Mouse (Mus musculus): ENCODE measurements at regions not wholly inside any gene's neighbourhood (a gene's known extent, or its start where the extent isn't known, plus 50 kb on each side); places are given as distances from the start of the nearest gene placed in this dataset.

DNA sequence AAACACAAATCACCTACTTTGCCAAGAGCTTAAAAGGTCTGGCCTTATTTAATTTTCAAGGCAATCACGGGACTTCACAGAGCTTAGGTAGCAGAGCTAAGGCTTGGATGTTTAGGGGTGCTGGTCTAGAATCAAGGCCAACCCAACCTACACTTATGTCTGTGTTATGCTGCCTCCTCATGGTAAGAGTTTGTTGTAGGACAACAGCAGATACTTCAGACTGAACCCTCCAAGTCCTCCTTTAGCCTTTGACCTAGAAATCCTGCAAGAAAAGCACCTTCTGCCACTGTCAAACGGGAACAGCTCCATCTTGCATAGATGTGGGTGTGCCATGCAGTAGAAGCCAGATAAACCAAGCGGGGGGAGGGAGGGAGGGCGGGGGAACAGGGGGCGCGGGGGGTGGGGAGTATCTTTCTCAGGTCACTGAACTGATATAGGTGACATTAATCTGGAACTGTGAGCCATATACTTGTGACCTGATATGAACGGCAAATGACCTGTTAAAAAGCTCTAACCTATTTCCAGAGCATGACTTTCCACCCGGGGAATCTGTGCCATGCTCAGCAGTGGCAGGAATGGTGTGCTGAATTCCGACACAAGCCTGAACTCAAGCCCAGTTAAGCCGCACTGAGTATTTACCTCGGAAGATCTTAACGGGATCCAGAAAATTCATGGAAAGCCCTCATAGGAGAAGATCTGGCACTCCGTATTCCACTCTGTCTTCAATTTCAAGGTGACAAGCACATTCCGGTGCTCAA is 838.3 kb downstream of the Gsdmc2 start:
- DNase-seq (ENCODE audit: low read depth, low spot score): peak; percentile 41

- DNase-seq (ENCODE audit: low read depth, low spot score): no peak
Observed at GRCm38 (mm10) chr15:62994691-62995090, 850.3 kb downstream of the Gsdmc2 start.

DNA sequence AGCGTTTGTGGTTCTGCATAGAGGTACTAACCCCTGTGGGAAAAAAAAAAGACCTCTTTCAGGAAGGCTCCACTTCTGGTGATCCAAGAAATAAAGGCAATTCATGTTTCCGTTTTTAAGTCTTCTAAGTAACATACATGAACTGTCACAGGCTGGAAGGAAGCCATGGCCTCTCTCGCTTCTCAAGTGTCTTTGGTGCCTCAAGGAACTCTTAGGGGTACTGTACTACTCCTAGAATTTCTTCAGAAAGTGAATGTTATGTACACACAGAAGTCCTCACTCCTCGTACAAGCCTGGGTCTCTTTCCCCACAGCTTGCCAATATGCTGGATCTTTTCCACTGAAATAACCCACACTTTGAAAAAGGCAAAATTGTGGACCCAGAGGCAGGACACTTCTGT is 858.1 kb downstream of the Gsdmc2 start:
- no peak for DNase-seq (ENCODE audit: low read depth, low spot score)

- no peak for DNase-seq (ENCODE audit: low read depth, low spot score)
Observed at GRCm38 (mm10) chr15:62986147-62986546, 858.8 kb downstream of the Gsdmc2 start.

DNA sequence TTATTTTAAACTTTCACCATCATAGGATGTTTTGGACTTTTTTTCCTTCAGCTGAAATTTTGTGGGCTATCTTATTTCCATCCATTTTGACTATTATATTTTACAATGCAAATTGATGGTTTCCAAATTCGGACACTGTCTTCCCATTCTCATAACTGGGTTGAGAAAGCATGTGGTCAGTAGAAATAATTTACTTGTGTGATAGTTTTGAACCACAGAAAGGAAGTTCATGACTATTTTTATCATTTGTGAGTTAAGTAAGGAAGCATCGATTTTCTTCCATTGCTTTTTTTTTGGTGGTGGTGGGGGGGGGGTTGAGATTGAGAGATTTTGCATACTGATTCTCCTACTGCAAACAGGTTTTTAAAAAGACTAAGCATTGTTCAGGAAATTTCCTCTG is 874.4 kb downstream of the Gsdmc2 start:
- no peak for DNase-seq (ENCODE audit: low read depth, low spot score)

DNA sequence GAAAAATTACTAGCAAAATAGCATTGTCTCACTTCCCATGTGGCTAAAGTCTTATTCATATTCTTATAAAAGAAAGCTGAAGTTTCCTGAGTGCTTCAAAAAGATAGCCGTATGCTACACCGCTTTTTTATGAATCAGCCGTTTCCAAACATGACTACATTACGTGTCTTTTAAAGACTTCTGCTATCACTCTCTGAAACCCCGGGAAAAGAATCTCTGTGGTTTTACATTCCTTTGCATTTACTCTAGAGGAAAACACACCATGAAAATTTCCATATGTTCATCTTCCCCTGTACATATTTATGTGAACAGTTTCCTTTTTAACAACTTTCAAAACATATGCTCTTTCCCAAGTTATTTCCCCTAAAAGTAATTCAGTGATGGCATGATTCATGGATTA is 882.3 kb downstream of the Gsdmc2 start:
- no peak for DNase-seq (ENCODE audit: low read depth, low spot score)

GRCm38 (mm10) chr15:62960623-62961022 is 884.4 kb downstream of the Gsdmc2 start:
- DNase-seq (ENCODE audit: low read depth, low spot score): no peak

DNA sequence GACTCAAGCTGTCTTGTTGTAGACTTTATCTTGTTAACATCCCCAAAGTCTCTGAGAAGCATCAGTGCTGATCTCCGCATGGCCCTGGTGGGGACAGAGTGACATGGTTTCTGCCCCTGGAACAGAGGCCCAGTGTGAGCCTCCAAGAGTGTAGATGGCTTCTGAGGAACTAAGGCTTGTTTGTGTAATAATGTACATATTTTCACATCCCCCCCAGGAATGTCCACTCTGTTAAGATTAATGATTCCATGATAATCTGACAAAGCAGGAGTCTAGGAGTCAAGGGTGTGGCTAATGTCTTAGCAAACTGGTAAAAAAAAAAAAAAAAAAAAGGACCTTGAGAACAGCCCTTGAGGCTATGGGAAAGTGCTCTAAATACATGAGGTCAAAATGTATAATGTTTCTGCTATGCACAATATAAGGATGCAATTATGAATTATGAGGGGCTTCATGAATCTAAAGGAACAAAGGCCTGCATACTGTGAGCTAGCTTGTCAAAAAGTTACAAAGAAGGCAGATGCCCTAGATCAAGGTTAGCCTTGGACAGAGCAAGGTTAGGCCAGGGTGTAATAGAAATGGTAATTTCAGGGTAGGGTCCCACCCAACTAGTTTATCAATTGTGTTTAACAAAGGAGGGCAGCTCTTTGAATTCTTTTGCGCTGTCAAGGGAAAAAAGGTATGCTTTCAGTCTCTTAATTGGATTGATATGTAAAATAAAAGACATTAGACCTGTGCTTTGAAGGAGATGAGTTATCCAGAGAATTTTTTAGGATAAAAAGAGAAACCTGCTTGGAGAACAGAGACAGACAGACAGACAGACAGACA is 886.3 kb downstream of the Gsdmc2 start:
- DNase-seq (ENCODE audit: low read depth, low spot score): peak; percentile 95

DNA sequence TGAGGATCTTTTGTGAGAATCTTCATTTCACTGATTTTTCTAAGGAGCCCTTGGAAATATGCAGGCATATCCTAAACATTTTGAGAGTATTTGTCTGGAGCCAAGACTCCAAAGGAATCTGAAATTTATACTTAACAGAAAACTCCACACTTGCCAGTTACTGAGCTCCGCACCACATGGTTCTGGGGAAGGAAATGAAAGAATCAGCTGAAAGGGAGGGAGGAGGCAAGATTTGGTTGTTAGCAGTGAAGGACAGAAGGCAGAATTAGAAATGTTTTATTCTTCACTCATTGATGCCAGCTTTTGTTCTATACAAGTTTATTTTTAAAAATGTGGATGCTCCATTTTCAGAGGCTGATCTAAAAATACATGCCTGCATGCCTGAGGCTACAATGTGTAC is 890.1 kb downstream of the Gsdmc2 start:
- DNase-seq (ENCODE audit: low read depth, low spot score): no peak

GRCm38 (mm10) chr15:62954322-62954820 is 890.6 kb downstream of the Gsdmc2 start:
- DNase-seq (ENCODE audit: low read depth, low spot score): peak; percentile 47

GRCm38 (mm10) chr15:62953215-62953941 is 891.6 kb downstream of the Gsdmc2 start:
- DNase-seq (ENCODE audit: low read depth, low spot score): no peak

DNA sequence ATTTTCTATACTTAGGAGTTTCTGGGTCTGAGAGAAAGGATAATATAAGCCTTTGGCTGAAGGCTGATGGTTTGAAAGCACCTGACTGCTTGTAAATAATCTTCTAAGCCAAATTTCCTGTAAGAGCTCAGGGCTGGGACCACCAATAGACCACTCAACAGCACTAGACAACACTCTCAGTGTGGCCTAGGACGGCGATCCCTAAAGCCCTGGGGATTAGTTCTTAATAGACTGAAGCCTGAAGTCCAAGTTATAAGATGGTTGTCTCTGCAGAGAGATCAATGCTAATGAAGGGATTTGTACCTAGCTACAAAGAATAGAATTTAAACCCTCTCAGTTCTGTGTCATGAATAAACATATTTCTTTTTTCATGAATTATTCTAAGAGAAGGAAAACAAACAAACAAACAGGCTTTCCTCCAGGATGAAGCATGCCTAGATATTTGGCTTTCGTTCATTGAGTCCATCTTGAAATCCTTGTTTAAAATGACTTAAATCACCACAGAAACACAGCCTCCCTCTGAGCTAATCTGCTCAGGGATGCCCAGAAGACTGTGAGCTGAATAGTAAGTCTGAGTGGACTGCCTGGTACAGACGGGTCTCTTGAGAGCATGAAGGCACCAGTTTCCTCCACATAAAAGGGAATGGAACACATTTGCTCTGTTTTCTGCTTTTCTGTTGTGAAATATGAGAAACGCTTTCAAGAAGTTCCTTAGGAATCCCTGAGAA is 892.3 kb downstream of the Gsdmc2 start:
- no peak for DNase-seq (ENCODE audit: low read depth, low spot score)

DNA sequence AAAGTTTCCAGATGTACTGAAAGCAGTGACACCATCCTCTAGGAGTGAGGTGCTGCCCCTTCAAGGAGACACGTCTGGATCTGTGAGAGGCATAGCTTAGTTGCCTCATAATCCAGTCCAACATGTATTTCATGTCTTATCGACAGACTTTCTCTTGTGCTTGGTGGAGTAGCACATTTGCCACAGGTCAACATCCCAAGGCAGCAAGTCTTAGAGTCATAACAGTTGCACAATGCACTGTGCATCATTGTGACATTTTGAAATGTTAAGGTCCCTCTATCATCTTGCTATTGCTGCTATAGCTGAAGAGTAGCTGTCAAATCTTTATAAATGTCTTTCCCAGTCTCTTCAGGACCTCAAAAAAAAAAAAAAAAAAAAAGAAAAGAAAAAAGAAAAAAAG is 905.6 kb downstream of the Gsdmc2 start:
- no peak for DNase-seq (ENCODE audit: low read depth, low spot score)

DNA sequence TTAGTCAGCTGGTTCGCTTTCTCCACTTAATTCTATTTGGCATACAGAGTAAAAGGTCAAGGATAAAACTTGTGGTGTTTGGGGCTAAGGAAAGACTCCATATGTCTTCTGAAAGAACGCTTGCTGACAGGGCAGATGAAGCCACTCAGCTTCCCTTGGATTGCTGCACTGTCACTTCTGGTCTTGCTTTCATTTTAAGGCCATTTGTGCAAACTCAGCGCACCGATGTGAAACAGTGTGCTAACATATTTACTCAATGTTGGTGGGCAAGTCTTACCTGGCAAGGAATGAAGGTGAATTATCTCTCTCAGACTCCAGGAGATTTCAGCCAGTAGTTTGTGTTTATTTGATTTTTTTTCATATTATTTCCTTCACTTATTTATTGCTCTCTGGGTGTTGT is 907.2 kb downstream of the Gsdmc2 start:
- DNase-seq (ENCODE audit: low read depth, low spot score): no peak

DNA sequence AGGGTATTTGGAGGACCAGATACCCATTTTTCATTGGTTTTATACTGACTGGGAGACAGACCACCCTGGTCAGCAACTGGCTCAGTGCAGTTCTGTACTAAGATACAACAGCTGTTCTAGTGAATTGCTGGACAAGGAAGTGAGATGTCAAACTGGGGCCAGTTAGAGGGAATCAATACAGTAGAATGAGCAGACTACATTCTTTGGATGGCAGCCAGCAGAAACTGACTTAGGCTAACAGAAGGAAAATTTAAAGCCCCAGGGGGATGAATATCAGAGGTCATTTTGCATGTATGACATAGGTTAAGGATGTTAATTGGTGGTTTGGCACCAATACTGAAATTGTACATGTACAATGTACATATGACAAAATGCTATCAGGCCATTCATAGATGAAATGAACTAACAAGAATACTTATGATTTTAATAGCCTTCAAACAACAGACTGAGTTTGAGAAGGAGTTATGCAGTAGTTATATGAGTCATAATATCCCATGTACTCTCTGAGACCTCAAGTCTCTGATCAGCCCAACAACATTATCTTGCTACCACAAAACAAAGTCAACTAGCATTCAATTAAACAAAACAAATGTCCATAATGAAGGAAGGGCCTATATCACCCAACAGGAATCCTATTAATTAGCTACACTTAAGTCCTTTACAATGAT is 910.3 kb downstream of the Gsdmc2 start:
- DNase-seq (ENCODE audit: low read depth, low spot score): no peak

DNA sequence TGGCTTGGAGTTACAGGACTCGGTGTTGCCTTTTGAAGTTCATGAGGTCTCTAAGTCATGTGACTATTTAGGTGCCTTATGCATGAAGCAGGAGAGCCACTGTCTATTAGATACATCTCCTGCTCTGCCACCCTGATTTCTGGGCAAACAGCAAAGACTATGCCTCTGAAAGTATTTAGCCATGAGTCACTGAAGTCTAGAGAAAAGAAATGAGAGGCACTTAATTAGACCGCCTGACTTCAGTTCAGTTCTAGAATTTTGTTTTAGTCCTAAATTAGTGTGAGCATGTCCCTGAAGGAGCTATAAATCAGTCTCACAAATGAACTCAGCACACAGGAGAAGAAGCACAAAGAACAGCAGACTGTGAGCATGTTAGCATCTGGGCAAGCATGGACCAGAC is 924.5 kb downstream of the Gsdmc2 start:
- no peak for DNase-seq (ENCODE audit: low read depth, low spot score)

DNA sequence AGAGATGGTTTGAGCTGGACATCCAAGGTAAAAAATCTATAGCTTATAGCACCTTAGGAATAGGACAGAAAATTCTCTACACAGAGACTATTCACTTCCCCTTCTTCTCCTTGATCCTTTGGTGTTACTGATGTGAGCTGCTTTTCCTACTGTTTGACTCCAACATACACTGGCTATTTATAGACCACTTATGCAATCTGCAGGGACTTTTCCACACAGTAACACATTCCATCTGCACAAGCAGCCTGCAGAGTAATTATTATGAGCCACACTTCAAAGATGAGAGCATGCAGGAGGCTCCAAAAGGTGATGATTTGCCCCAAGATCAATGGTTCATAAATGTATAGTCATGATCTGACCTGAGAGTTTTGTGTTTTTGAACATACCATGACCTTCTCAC is 925.7 kb downstream of the Gsdmc2 start:
- DNase-seq (ENCODE audit: low read depth, low spot score): no peak

DNA sequence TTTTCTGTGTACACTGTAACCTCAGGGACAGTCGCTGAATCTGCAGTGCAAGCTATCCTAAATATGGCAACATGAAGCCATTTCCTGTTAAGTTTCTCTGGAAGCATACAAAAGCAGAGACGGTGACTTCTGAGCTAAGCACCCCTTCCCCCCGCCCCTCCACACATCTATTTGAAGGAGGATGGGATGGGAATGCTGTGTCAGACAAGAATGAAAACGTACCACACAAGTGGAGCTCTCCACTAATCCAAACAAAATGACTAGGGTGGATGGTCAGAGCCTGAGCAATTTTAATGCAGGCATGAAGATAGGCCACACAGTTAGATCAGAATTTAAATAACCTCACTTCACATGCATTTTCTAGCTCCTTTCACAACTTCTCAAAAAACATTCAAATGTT is 936.6 kb downstream of the Gsdmc2 start:
- no peak for DNase-seq (ENCODE audit: low read depth, low spot score)

GRCm38 (mm10) chr15:62907181-62907580 is 937.8 kb downstream of the Gsdmc2 start:
- DNase-seq (ENCODE audit: low read depth, low spot score): no peak

- DNase-seq (ENCODE audit: low read depth, low spot score): peak; percentile 2
Observed at GRCm38 (mm10) chr15:62903047-62903822, 941.7 kb downstream of the Gsdmc2 start.

Data from R1 (cell line).